In genomic region chr19:38818191-38818590, GRCm38 (mm10) we compare ENCODE assay signal across 8 mouse cellular contexts. TPM values are rescaled to one million over a fixed set of nuclear protein-coding genes. Genes with fewer than 3 reads are reported as not detected.
DNase-seq lines count a peak whose midpoint lies in the region; ATAC-seq and TF ChIP-seq lines count a peak whose summit lies in the region.

No protein-coding gene starts in this region.

- no peak for TF ChIP-seq EP300 in stomach, postnatal 0 days (optimal IDR thresholded peaks at IDR 0.05)

- peak overlapping the region; percentile 86 for H3K4me3 ChIP-seq in erythroblast, embryonic 14.5 days (replicated peaks)
- peak overlapping the region; percentile 98; the same call in 1 of the 2 replicates for H3K4me3 ChIP-seq in testis, adult 2 months (ENCODE audit: control insufficient read depth, low read depth, low read length)
- H3K4me3 ChIP-seq in limb, embryonic 15.5 days, result peak overlapping the region; percentile 77
- peak overlapping the region; percentile 79 for H3K4me3 ChIP-seq in stomach, postnatal 0 days (ENCODE audit: low read depth, low read length)
- H3K4me3 ChIP-seq in cerebellum, adult 2 months (replicated peaks; ENCODE audit: insufficient read depth, low read depth, low read length), result no peak overlapping the region

- peak overlapping the region; percentile 62 for H3K9ac ChIP-seq in limb, embryonic 15.5 days
- peak overlapping the region; percentile 69 for H3K9ac ChIP-seq in stomach, postnatal 0 days (ENCODE audit: low read length)

- H3K36me3 ChIP-seq in erythroblast, embryonic 14.5 days (ENCODE audit: control insufficient read depth), result peaks cover 32% of the 10 kb centered on the region
- H3K36me3 ChIP-seq in testis, adult 2 months (ENCODE audit: control insufficient read depth, insufficient read depth, low read length), result peaks cover 2% of the 10 kb centered on the region; the same call in 1 of the 2 replicates
- peaks cover 27% of the 10 kb centered on the region for H3K36me3 ChIP-seq in limb, embryonic 15.5 days
- H3K36me3 ChIP-seq in stomach, postnatal 0 days (ENCODE audit: control insufficient read depth, insufficient read depth, low read length), result no peaks in the 10 kb centered on the region

- no peaks in the 10 kb centered on the region for H3K9me3 ChIP-seq in erythroblast, embryonic 14.5 days (ENCODE audit: control insufficient read depth, low read length)
- H3K9me3 ChIP-seq in limb, embryonic 15.5 days, result no peaks in the 10 kb centered on the region
- no peaks in the 10 kb centered on the region for H3K9me3 ChIP-seq in stomach, postnatal 0 days (ENCODE audit: control insufficient read depth, low read length)

- peak overlapping the region; percentile 79 for H3K4me2 ChIP-seq in limb, embryonic 15.5 days
- H3K4me2 ChIP-seq in stomach, postnatal 0 days (replicated peaks; ENCODE audit: low read depth), result peak overlapping the region; percentile 78

- 42% methylated on average over 8 of the region's 8 CpGs for WGBS in limb, embryonic 15.5 days
- 27% methylated on average over 8 of the region's 8 CpGs for WGBS in stomach, postnatal 0 days
- whole genome bisulfite sequencing in cerebellum, adult 2 months, result 30% methylated on average over 8 of the region's 8 CpGs

- ATAC-seq in erythroblast, adult 5-6 weeks (replicated peaks; ENCODE audit: low FRiP score, poor library complexity, severe bottlenecking), result no peak
- ATAC-seq in limb, embryonic 15.5 days (ENCODE audit: insufficient number of reproducible peaks, low FRiP score, low TSS enrichment, low read depth), result no peak
- no peak for ATAC-seq in stomach, postnatal 0 days (ENCODE audit: low FRiP score, low TSS enrichment)

- H3K27ac ChIP-seq in testis, adult 2 months (ENCODE audit: control insufficient read depth, insufficient read depth, low read depth, low read length), result no peak overlapping the region
- H3K27ac ChIP-seq in limb, embryonic 15.5 days, result no peak overlapping the region
- no peak overlapping the region for H3K27ac ChIP-seq in stomach, postnatal 0 days (replicated peaks)
- H3K27ac ChIP-seq in cerebellum, adult 2 months (ENCODE audit: insufficient read depth, low read length), result no peak overlapping the region

- no peak for TF ChIP-seq POLR2A in testis, adult 2 months (IDR thresholded peaks at IDR 0.05; ENCODE audit: control insufficient read depth, low read depth, low read length)
- no peak for TF ChIP-seq POLR2A in cerebellum, adult 2 months (IDR thresholded peaks at IDR 0.05; ENCODE audit: borderline replicate concordance, insufficient read depth, low read length)

- TF ChIP-seq CTCF in testis, adult 2 months (IDR thresholded peaks at IDR 0.05; ENCODE audit: control insufficient read depth, insufficient read depth, insufficient replicate concordance, low read depth, low read length), result no peak
- TF ChIP-seq CTCF in stomach, postnatal 0 days (IDR thresholded peaks at IDR 0.05; ENCODE audit: low read depth), result no peak
- TF ChIP-seq CTCF in cerebellum, adult 2 months (IDR thresholded peaks at IDR 0.05; ENCODE audit: borderline replicate concordance, insufficient read depth, low read depth, low read length), result no peak

- no peak for DNase-seq in testis, postnatal 14 days (ENCODE audit: low spot score)
- no peak for DNase-seq in stomach, postnatal 0 days (ENCODE audit: low spot score)
- no peak for DNase-seq in natural killer cell, adult 2 months (ENCODE audit: low spot score in 2 of 2)
- DNase-seq in cerebellum, adult 2 months, result no peak

- no peaks in the 10 kb centered on the region for H3K27me3 ChIP-seq in erythroblast, embryonic 14.5 days (ENCODE audit: control insufficient read depth)
- H3K27me3 ChIP-seq in testis, adult 2 months (ENCODE audit: control insufficient read depth, insufficient read depth, low read length), result no peaks in the 10 kb centered on the region
- no peaks in the 10 kb centered on the region for H3K27me3 ChIP-seq in limb, embryonic 15.5 days
- no peaks in the 10 kb centered on the region for H3K27me3 ChIP-seq in stomach, postnatal 0 days (ENCODE audit: control insufficient read depth, insufficient read depth, low read length)
- no peaks in the 10 kb centered on the region for H3K27me3 ChIP-seq in cerebellum, adult 2 months (ENCODE audit: control insufficient read depth, insufficient read depth, low read length)

- peaks cover 51% of the 10 kb centered on the region for H3K4me1 ChIP-seq in erythroblast, embryonic 14.5 days (ENCODE audit: control insufficient read depth)
- H3K4me1 ChIP-seq in testis, adult 2 months (ENCODE audit: control insufficient read depth, insufficient read depth, low read length), result peaks cover 2% of the 10 kb centered on the region; the same call in 1 of the 2 replicates
- peaks cover 10% of the 10 kb centered on the region; the same call in 1 of the 2 replicates for H3K4me1 ChIP-seq in limb, embryonic 15.5 days
- no peaks in the 10 kb centered on the region for H3K4me1 ChIP-seq in stomach, postnatal 0 days (replicated peaks; ENCODE audit: control insufficient read depth, insufficient read depth)
- no peaks in the 10 kb centered on the region; the same call in 1 of the 2 replicates for H3K4me1 ChIP-seq in cerebellum, adult 2 months (ENCODE audit: control insufficient read depth, insufficient read depth, low read length)

RNA-seq across cellular contexts. Expression of gene Noc3l, which starts 0.8 kb away (rescaled TPM):
- 0.01 and 0.03 TPM in 2 replicates for polyA plus RNA-seq in erythroblast, embryonic 14.5 days (2012)
- 1.3 and 3.1 TPM in 2 replicates for total RNA-seq in erythroblast, adult 5-6 weeks (2015; ENCODE audit: low replicate concordance)
- total RNA-seq in erythroblast, adult 5-6 weeks (2017; ENCODE audit: low replicate concordance), result 3.3 and 4.7 TPM in 2 replicates
- polyA plus RNA-seq in testis, adult 2 months (2012; rRNA removed), result 3.0 and 3.4 TPM in 2 replicates
- polyA plus RNA-seq in limb, embryonic 15.5 days (2015; fragmentation: Nextera tagmentation; extraction: Ambion mirVana), result 6.1 TPM in 2 replicates
- 2.6 and 2.9 TPM in 2 replicates for polyA plus RNA-seq in stomach, postnatal 0 days (2015; fragmentation: Nextera tagmentation; extraction: Ambion mirVana)
- polyA plus RNA-seq in cerebellum, adult 2 months (2012; rRNA removed), result 9.8 and 9.9 TPM in 2 replicates

RNA-seq across cellular contexts. Expression of gene Tbc1d12, which starts 18.2 kb away (rescaled TPM):
- polyA plus RNA-seq in erythroblast, embryonic 14.5 days (2012), result 0.25 and 0.32 TPM in 2 replicates
- total RNA-seq in erythroblast, adult 5-6 weeks (2015; ENCODE audit: low replicate concordance), result 0.42 and 2.1 TPM in 2 replicates
- total RNA-seq in erythroblast, adult 5-6 weeks (2017; ENCODE audit: low replicate concordance), result 1.4 and 2.4 TPM in 2 replicates
- 4.8 and 5.0 TPM in 2 replicates for polyA plus RNA-seq in testis, adult 2 months (2012; rRNA removed)
- polyA plus RNA-seq in limb, embryonic 15.5 days (2015; fragmentation: Nextera tagmentation; extraction: Ambion mirVana), result 2.4 and 2.8 TPM in 2 replicates
- 1.4 and 1.6 TPM in 2 replicates for polyA plus RNA-seq in stomach, postnatal 0 days (2015; fragmentation: Nextera tagmentation; extraction: Ambion mirVana)
- 9.2 and 9.8 TPM in 2 replicates for polyA plus RNA-seq in cerebellum, adult 2 months (2012; rRNA removed)
